Comparison of ENCODE assay signal across 8 mouse cellular contexts in genomic region chr6:38926135-38926962, GRCm38 (mm10). TPM values are rescaled to one million over a fixed set of nuclear protein-coding genes. Genes with fewer than 3 reads are reported as not detected.
A peak's percentile ranks its signal among the peaks of the same experiment; 100 is the strongest.
DNase-seq lines count a peak whose midpoint lies in the region; ATAC-seq lines count a peak whose summit lies in the region.

No protein-coding gene starts in this region.

- ATAC-seq in kidney, embryonic 16.5 days (ENCODE audit: low FRiP score, low TSS enrichment): peak; percentile 46; the same call in 1 of the 2 replicates
- ATAC-seq in forebrain, embryonic 16.5 days: peak; percentile 50; the same call in 1 of the 2 replicates
- peak; percentile 44; the same call in 1 of the 2 replicates for ATAC-seq in midbrain, embryonic 11.5 days (ENCODE audit: low FRiP score)

- peaks cover 15% of the 10 kb centered on the region for H3K4me1 ChIP-seq in kidney, embryonic 16.5 days (ENCODE audit: insufficient read depth, low read length)
- peaks cover 7% of the 10 kb centered on the region for H3K4me1 ChIP-seq in forebrain, embryonic 16.5 days (replicated peaks; ENCODE audit: control insufficient read depth, insufficient read depth, low read length)
- H3K4me1 ChIP-seq in midbrain, embryonic 11.5 days (ENCODE audit: control insufficient read depth, insufficient read depth, low read length): no peaks in the 10 kb centered on the region

- WGBS in kidney, embryonic 16.5 days: 59% methylated on average over 28 of the region's 28 CpGs
- 60% methylated on average over 28 of the region's 28 CpGs for WGBS in forebrain, embryonic 16.5 days
- 59% methylated on average over 28 of the region's 28 CpGs for WGBS in midbrain, embryonic 11.5 days

- H3K36me3 ChIP-seq in kidney, embryonic 16.5 days (ENCODE audit: insufficient read depth, low read length): no peaks in the 10 kb centered on the region
- H3K36me3 ChIP-seq in forebrain, embryonic 16.5 days (ENCODE audit: control insufficient read depth, insufficient read depth): no peaks in the 10 kb centered on the region
- H3K36me3 ChIP-seq in midbrain, embryonic 11.5 days (ENCODE audit: control insufficient read depth, insufficient read depth, low read length): no peaks in the 10 kb centered on the region

- no peak overlapping the region; the same call in 1 of the 2 replicates for H3K9ac ChIP-seq in kidney, embryonic 16.5 days (replicated peaks; ENCODE audit: low read length)
- H3K9ac ChIP-seq in forebrain, embryonic 16.5 days (replicated peaks; ENCODE audit: low read depth, low read length): no peak overlapping the region
- H3K9ac ChIP-seq in midbrain, embryonic 11.5 days (ENCODE audit: low read length): peak overlapping the region; percentile 16; the same call in 1 of the 2 replicates

- H3K27ac ChIP-seq in kidney, embryonic 16.5 days (ENCODE audit: low read length): no peak overlapping the region
- no peak overlapping the region for H3K27ac ChIP-seq in forebrain, embryonic 16.5 days (ENCODE audit: low read length)
- peak overlapping the region; percentile 20; the same call in 1 of the 2 replicates for H3K27ac ChIP-seq in midbrain, embryonic 11.5 days (ENCODE audit: low read depth, low read length)

- peaks cover under 1% of the 10 kb centered on the region; the same call in 1 of the 2 replicates for H3K9me3 ChIP-seq in kidney, embryonic 16.5 days (ENCODE audit: low read length)
- no peaks in the 10 kb centered on the region for H3K9me3 ChIP-seq in forebrain, embryonic 16.5 days (ENCODE audit: control insufficient read depth, low read length)
- no peaks in the 10 kb centered on the region for H3K9me3 ChIP-seq in midbrain, embryonic 11.5 days (ENCODE audit: control insufficient read depth, low read length)

- peak overlapping the region; percentile 9 for H3K4me3 ChIP-seq in kidney, embryonic 16.5 days (ENCODE audit: low read length)
- H3K4me3 ChIP-seq in forebrain, embryonic 16.5 days (replicated peaks; ENCODE audit: low read length): no peak overlapping the region
- H3K4me3 ChIP-seq in midbrain, embryonic 11.5 days (ENCODE audit: low read depth, low read length): no peak overlapping the region

- DNase-seq in kidney, postnatal 25 days: no peak
- DNase-seq in adrenal gland, postnatal 14 days: peak; percentile 70
- DNase-seq in midbrain, embryonic 11.5 days (ENCODE audit: low spot score, missing footprints): peak; percentile 91
- no peak for DNase-seq in frontal cortex, adult 2 months (ENCODE audit: extremely low spot score in 1 of 2, low spot score in 1 of 2)
- DNase-seq in T-cell, adult 2 months (ENCODE audit: low spot score): no peak
- no peak for DNase-seq in right cerebral cortex, adult 2 months (ENCODE audit: low spot score in 2 of 2)

- peak overlapping the region; percentile 36 for H3K4me2 ChIP-seq in kidney, embryonic 16.5 days (replicated peaks; ENCODE audit: low read depth, low read length)
- peak overlapping the region; percentile 24 for H3K4me2 ChIP-seq in forebrain, embryonic 16.5 days (ENCODE audit: low read length)
- peak overlapping the region; percentile 30 for H3K4me2 ChIP-seq in midbrain, embryonic 11.5 days

- H3K27me3 ChIP-seq in kidney, embryonic 16.5 days (ENCODE audit: insufficient read depth, low read length): no peaks in the 10 kb centered on the region
- H3K27me3 ChIP-seq in forebrain, embryonic 16.5 days (replicated peaks; ENCODE audit: control insufficient read depth, insufficient read depth, low read length): no peaks in the 10 kb centered on the region
- no peaks in the 10 kb centered on the region for H3K27me3 ChIP-seq in midbrain, embryonic 11.5 days (ENCODE audit: control insufficient read depth, insufficient read depth, low read length)

RNA-seq across cellular contexts. Expression of gene Hipk2, which starts 50.4 kb away (rescaled TPM):
- polyA plus RNA-seq in kidney, embryonic 16.5 days (2015; fragmentation: Nextera tagmentation; extraction: Ambion mirVana): 28.0 and 32.8 TPM in 2 replicates
- total RNA-seq in adrenal gland, postnatal 14 days (2021): 92.5 and 104 TPM in 2 replicates
- 26.9 and 29.2 TPM in 2 replicates for polyA plus RNA-seq in forebrain, embryonic 16.5 days (2015; fragmentation: Nextera tagmentation; extraction: Ambion mirVana)
- 25.2 and 25.8 TPM in 2 replicates for polyA plus RNA-seq in midbrain, embryonic 11.5 days (2014; fragmentation: Nextera tagmentation; extraction: Ambion mirVana)
- polyA plus RNA-seq in frontal cortex, adult 2 months (2012; rRNA removed): 22.6 and 23.8 TPM in 2 replicates

RNA-seq across cellular contexts. Expression of gene Tbxas1, which starts 51.1 kb away (rescaled TPM):
- 8.4 and 9.2 TPM in 2 replicates for polyA plus RNA-seq in kidney, embryonic 16.5 days (2015; fragmentation: Nextera tagmentation; extraction: Ambion mirVana)
- 2.3 and 3.0 TPM in 2 replicates for total RNA-seq in adrenal gland, postnatal 14 days (2021)
- 1.1 and 1.4 TPM in 2 replicates for polyA plus RNA-seq in forebrain, embryonic 16.5 days (2015; fragmentation: Nextera tagmentation; extraction: Ambion mirVana)
- polyA plus RNA-seq in midbrain, embryonic 11.5 days (2014; fragmentation: Nextera tagmentation; extraction: Ambion mirVana): 1.5 TPM in 2 replicates
- polyA plus RNA-seq in frontal cortex, adult 2 months (2012; rRNA removed): 1.6 and 2.4 TPM in 2 replicates

Comparison
In these comparisons a context has a peak if more than half of its experiments do, and no peak if none do; other contexts are left out.
1. DNase-seq: peak in adrenal gland, postnatal 14 days (single experiment) and midbrain, embryonic 11.5 days (single experiment); none in kidney, postnatal 25 days (0 of 2), frontal cortex, adult 2 months (0 of 2), T-cell, adult 2 months (single experiment) and right cerebral cortex, adult 2 months (0 of 2).
2. Peak in every context shown above with its lines, with median percentiles within 50 percentile points of each other: ATAC-seq and H3K4me2 ChIP-seq.